Comparison of ENCODE assay signal across 8 mouse cellular contexts in genomic region chr14:50784391-50785250, GRCm38 (mm10). TPM values are rescaled to one million over a fixed set of nuclear protein-coding genes. Genes with fewer than 3 reads are reported as not detected.
DNase-seq lines count a peak whose midpoint lies in the region; ATAC-seq and TF ChIP-seq lines count a peak whose summit lies in the region.

No protein-coding gene starts in this region.

- peak overlapping the region; percentile 78 for H3K9ac ChIP-seq in liver, adult 2 months (ENCODE audit: low read depth, low read length)
- peak overlapping the region; percentile 68 for H3K9ac ChIP-seq in hindbrain, embryonic 15.5 days

- peaks cover 3% of the 10 kb centered on the region; the same call in 1 of the 2 replicates for H3K36me3 ChIP-seq in liver, adult 2 months (ENCODE audit: control insufficient read depth, insufficient read depth, low read length)
- peaks cover 19% of the 10 kb centered on the region for H3K36me3 ChIP-seq in hindbrain, embryonic 15.5 days
- H3K36me3 ChIP-seq in megakaryocyte, embryonic 14.5 days (replicated peaks; ENCODE audit: low read length), result peaks cover 32% of the 10 kb centered on the region

- H3K4me2 ChIP-seq in hindbrain, embryonic 15.5 days, result peak overlapping the region; percentile 55

- peak overlapping the region; percentile 92 for H3K4me3 ChIP-seq in liver, adult 2 months (ENCODE audit: insufficient read depth, low read depth, low read length)
- peak overlapping the region; percentile 75 for H3K4me3 ChIP-seq in hindbrain, embryonic 15.5 days
- peak overlapping the region; percentile 95 for H3K4me3 ChIP-seq in megakaryocyte, embryonic 14.5 days (replicated peaks)

- WGBS in liver, adult 2 months, result 17% methylated on average over 16 of the region's 16 CpGs
- WGBS in hindbrain, embryonic 15.5 days, result 26% methylated on average over 16 of the region's 16 CpGs

- H3K9me3 ChIP-seq in hindbrain, embryonic 15.5 days, result no peaks in the 10 kb centered on the region
- peaks cover 3% of the 10 kb centered on the region; the same call in 1 of the 2 replicates for H3K9me3 ChIP-seq in megakaryocyte, embryonic 14.5 days

- no peak for TF ChIP-seq CTCF in liver, adult 2 months (IDR thresholded peaks at IDR 0.05; ENCODE audit: low read depth, low read length)

- H3K27me3 ChIP-seq in liver, adult 2 months (ENCODE audit: control insufficient read depth, insufficient read depth, low read length), result no peaks in the 10 kb centered on the region
- no peaks in the 10 kb centered on the region for H3K27me3 ChIP-seq in hindbrain, embryonic 15.5 days
- H3K27me3 ChIP-seq in megakaryocyte, embryonic 14.5 days (replicated peaks), result no peaks in the 10 kb centered on the region

- ATAC-seq in hindbrain, embryonic 15.5 days (ENCODE audit: low FRiP score, low read depth), result no peak

- no peak for TF ChIP-seq POLR2A in liver, adult 2 months (IDR thresholded peaks at IDR 0.05; ENCODE audit: extremely low read depth, insufficient read depth, low read length)

- peak; percentile 46 for DNase-seq in liver, adult 2 months (ENCODE audit: extremely low read depth, low read depth, low spot score)
- DNase-seq in liver, result no peak
- DNase-seq in embryo, embryonic 11 days, result peak; percentile 25
- no peak for DNase-seq in layer of hippocampus, adult 9-10 months (ENCODE audit: low spot score)
- no peak for DNase-seq in left cerebral cortex, postnatal 36 days (ENCODE audit: low spot score in 2 of 2)
- no peak for DNase-seq in gastrocnemius, postnatal 14 days

- H3K4me1 ChIP-seq in liver, adult 2 months (ENCODE audit: control insufficient read depth, insufficient read depth, low read length), result no peaks in the 10 kb centered on the region
- peaks cover 18% of the 10 kb centered on the region for H3K4me1 ChIP-seq in hindbrain, embryonic 15.5 days (replicated peaks)
- peaks cover 13% of the 10 kb centered on the region for H3K4me1 ChIP-seq in megakaryocyte, embryonic 14.5 days

- H3K27ac ChIP-seq in liver, adult 2 months (replicated peaks; ENCODE audit: insufficient read depth, low read depth, low read length), result no peak overlapping the region
- peak overlapping the region; percentile 90 for H3K27ac ChIP-seq in hindbrain, embryonic 15.5 days (replicated peaks)

- no peaks in the 10 kb centered on the region for H3K79me2 ChIP-seq in liver, adult 2 months (ENCODE audit: control insufficient read depth, insufficient read depth, low read length)

- intact Hi-C loops in left cerebral cortex, postnatal 36 days (cut with DNase I), result no loop called here
- intact Hi-C loops in gastrocnemius, postnatal 14 days (cut with DNase I; ENCODE audit: low total_unique reads), result no loop called here

RNA-seq across cellular contexts. Expression of gene Ttc5, which starts 0.7 kb away (rescaled TPM):
- total RNA-seq in liver, adult 2 months (2014; rRNA removed), result 10.3 and 12.5 TPM in 2 replicates
- 7.1 and 8.2 TPM in 2 replicates for polyA plus RNA-seq in liver, adult 2 months (2012; rRNA removed)
- polyA plus RNA-seq in hindbrain, embryonic 15.5 days (2015; fragmentation: Nextera tagmentation; extraction: Ambion mirVana), result 121 and 127 TPM in 2 replicates
- 17.7 and 40.8 TPM in 2 replicates for polyA plus RNA-seq in megakaryocyte, embryonic 14.5 days (2012; ENCODE audit: insufficient read depth, low replicate concordance)
- 10 to 100 TPM; 55.2 to 67.9 TPM for total RNA-seq in left cerebral cortex, postnatal 36 days (2021)
- total RNA-seq in gastrocnemius, postnatal 14 days (2021), result 10 to 100 TPM; 12.0 to 12.3 TPM

RNA-seq across cellular contexts. Expression of gene Ccnb1ip1, which starts 22.9 kb away (rescaled TPM):
- total RNA-seq in liver, adult 2 months (2014; rRNA removed), result 0.92 TPM in 1 of 2 replicates, not detected in the other
- not detected in 2 replicates for polyA plus RNA-seq in liver, adult 2 months (2012; rRNA removed)
- not detected in 2 replicates for polyA plus RNA-seq in hindbrain, embryonic 15.5 days (2015; fragmentation: Nextera tagmentation; extraction: Ambion mirVana)
- polyA plus RNA-seq in megakaryocyte, embryonic 14.5 days (2012; ENCODE audit: insufficient read depth, low replicate concordance), result not detected in 2 replicates
- not detected for total RNA-seq in left cerebral cortex, postnatal 36 days (2021)
- total RNA-seq in gastrocnemius, postnatal 14 days (2021), result under 1 TPM in 1 of 2 experiments, not detected in 1; 0.72 TPM

RNA-seq across cellular contexts. Expression of gene Parp2, which starts 23.0 kb away (rescaled TPM):
- total RNA-seq in liver, adult 2 months (2014; rRNA removed), result 11.0 and 11.5 TPM in 2 replicates
- polyA plus RNA-seq in liver, adult 2 months (2012; rRNA removed), result 4.8 and 6.2 TPM in 2 replicates
- 44.3 and 45.4 TPM in 2 replicates for polyA plus RNA-seq in hindbrain, embryonic 15.5 days (2015; fragmentation: Nextera tagmentation; extraction: Ambion mirVana)
- polyA plus RNA-seq in megakaryocyte, embryonic 14.5 days (2012; ENCODE audit: insufficient read depth, low replicate concordance), result 3.0 TPM in 1 of 2 replicates, not detected in the other
- 10 to 100 TPM; 24.0 to 28.7 TPM for total RNA-seq in left cerebral cortex, postnatal 36 days (2021)
- total RNA-seq in gastrocnemius, postnatal 14 days (2021), result 1 to 10 TPM; 9.3 to 10.0 TPM

RNA-seq across cellular contexts. Expression of gene Olfr749, which starts 39.7 kb away (rescaled TPM):
- total RNA-seq in liver, adult 2 months (2014; rRNA removed), result not detected in 2 replicates
- polyA plus RNA-seq in liver, adult 2 months (2012; rRNA removed), result not detected in 2 replicates
- not detected in 2 replicates for polyA plus RNA-seq in hindbrain, embryonic 15.5 days (2015; fragmentation: Nextera tagmentation; extraction: Ambion mirVana)
- polyA plus RNA-seq in megakaryocyte, embryonic 14.5 days (2012; ENCODE audit: insufficient read depth, low replicate concordance), result not detected in 2 replicates
- total RNA-seq in left cerebral cortex, postnatal 36 days (2021), result not detected
- not detected for total RNA-seq in gastrocnemius, postnatal 14 days (2021)

Comparison
In these comparisons a context has a peak if more than half of its experiments do, and no peak if none do; other contexts are left out.
1. DNase-seq: peak in liver, adult 2 months (single experiment) and embryo, embryonic 11 days (single experiment); none in liver (single experiment), layer of hippocampus, adult 9-10 months (single experiment), left cerebral cortex, postnatal 36 days (0 of 2) and gastrocnemius, postnatal 14 days (single experiment).
2. Peak in every context shown above with its lines, with median percentiles within 50 percentile points of each other: H3K4me3 ChIP-seq.